In genomic region chr11:24131818-24132217, GRCm38 (mm10) we compare ENCODE assay signal across 1 mouse cellular context.
TF ChIP-seq lines count a peak whose summit lies in the region.

No protein-coding gene starts in this region.

TF ChIP-seq in MEL, 35 proteins besides CTCF, POLR2A, EP300 and RAD21 (continued from another document):
- TF ChIP-seq ETS1 (IDR thresholded peaks at IDR 0.05; ENCODE audit: low read depth, low read length) (peak; percentile 60; the same call in 1 of the 2 replicates), KAT2A (conservative IDR thresholded peaks at IDR 0.05; ENCODE audit: low read depth, low read length) (no peak), USF1 (IDR thresholded peaks at IDR 0.05; ENCODE audit: low read depth, low read length) (no peak), ZMIZ1 (IDR thresholded peaks at IDR 0.05; ENCODE audit: low read depth, low read length) (no peak; the same call in 1 of the 2 replicates), ZKSCAN1 (IDR thresholded peaks at IDR 0.05; ENCODE audit: low read depth, low read length) (no peak)
